Mouse (Mus musculus): ENCODE measurements around the gene Dmac2. TPM values are rescaled to one million over a fixed set of nuclear protein-coding genes. Genes with fewer than 3 reads are reported as not detected.
"Not testable (repeated sequence)": the region's sequence is repeated elsewhere in the genome, so short reads cannot be mapped to it uniquely, and the experiment has no call there.

The Dmac2 gene
- 53.6 and 57.8 TPM in 2 replicates for polyA plus RNA-seq (2012; rRNA removed)

GRCm38 (mm10) chr7:25618865-25619721, at the start of gene Dmac2:
TSS of gene Dmac2 (plus strand) at chr7:25619414.
- peak; percentile 95 for TF ChIP-seq POLR2A (IDR thresholded peaks at IDR 0.05; ENCODE audit: control insufficient read depth, low read depth, low read length)
- TF ChIP-seq CTCF (IDR thresholded peaks at IDR 0.05; ENCODE audit: control insufficient read depth, insufficient read depth, insufficient replicate concordance, low read depth, low read length) = no peak

GRCm38 (mm10) chr7:25573806-25574205, 45.4 kb upstream of the Dmac2 start:
- H3K27ac ChIP-seq (ENCODE audit: control insufficient read depth, insufficient read depth, low read depth, low read length); H3K36me3 ChIP-seq (ENCODE audit: control insufficient read depth, insufficient read depth, low read length); H3K4me3 ChIP-seq (ENCODE audit: control insufficient read depth, low read depth, low read length); H3K27me3 ChIP-seq (ENCODE audit: control insufficient read depth, insufficient read depth, low read length); H3K4me1 ChIP-seq (ENCODE audit: control insufficient read depth, insufficient read depth, low read length): not testable (repeated sequence)

More at GRCm38 (mm10) chr7:25618865-25619721, at the start of gene Dmac2:
- Histone ChIP-seq H3K4me3 (ENCODE audit: control insufficient read depth, low read depth, low read length) (peak within 1 kb of the TSS; percentile 97), H3K27me3 (ENCODE audit: control insufficient read depth, insufficient read depth, low read length) (no peaks in the 10 kb centered on the region), H3K36me3 (ENCODE audit: control insufficient read depth, insufficient read depth, low read length) (peaks cover 1% of the 10 kb centered on the region; the same call in 1 of the 2 replicates), H3K27ac (ENCODE audit: control insufficient read depth, insufficient read depth, low read depth, low read length) (peak within 1 kb of the TSS; percentile 87), H3K4me1 (ENCODE audit: control insufficient read depth, insufficient read depth, low read length) (peaks cover 12% of the 10 kb centered on the region)

- no peak overlapping the region for H3K27ac ChIP-seq (ENCODE audit: control insufficient read depth, insufficient read depth, low read depth, low read length)
- no peak overlapping the region for H3K4me3 ChIP-seq (ENCODE audit: control insufficient read depth, low read depth, low read length)
- no peaks in the 10 kb centered on the region for H3K36me3 ChIP-seq (ENCODE audit: control insufficient read depth, insufficient read depth, low read length)
- no peaks in the 10 kb centered on the region for H3K4me1 ChIP-seq (ENCODE audit: control insufficient read depth, insufficient read depth, low read length)
- no peak for TF ChIP-seq CTCF (IDR thresholded peaks at IDR 0.05; ENCODE audit: control insufficient read depth, insufficient read depth, insufficient replicate concordance, low read depth, low read length)
- TF ChIP-seq POLR2A (IDR thresholded peaks at IDR 0.05; ENCODE audit: control insufficient read depth, low read depth, low read length) = no peak
- no peaks in the 10 kb centered on the region for H3K27me3 ChIP-seq (ENCODE audit: control insufficient read depth, insufficient read depth, low read length)
Measured at GRCm38 (mm10) chr7:25575105-25575504, 44.1 kb upstream of the Dmac2 start.

- H3K27me3 ChIP-seq (ENCODE audit: control insufficient read depth, insufficient read depth, low read length) = no peaks in the 10 kb centered on the region
- TF ChIP-seq POLR2A (IDR thresholded peaks at IDR 0.05; ENCODE audit: control insufficient read depth, low read depth, low read length) (no peak), CTCF (IDR thresholded peaks at IDR 0.05; ENCODE audit: control insufficient read depth, insufficient read depth, insufficient replicate concordance, low read depth, low read length) (no peak)
- H3K36me3 ChIP-seq (ENCODE audit: control insufficient read depth, insufficient read depth, low read length) = no peaks in the 10 kb centered on the region
- H3K4me3 ChIP-seq (ENCODE audit: control insufficient read depth, low read depth, low read length) = no peak overlapping the region
- H3K4me1 ChIP-seq (ENCODE audit: control insufficient read depth, insufficient read depth, low read length) = no peaks in the 10 kb centered on the region
- no peak overlapping the region for H3K27ac ChIP-seq (ENCODE audit: control insufficient read depth, insufficient read depth, low read depth, low read length)
Measured at GRCm38 (mm10) chr7:25575870-25576269, 43.3 kb upstream of the Dmac2 start.

GRCm38 (mm10) chr7:25576308-25576707, 42.9 kb upstream of the Dmac2 start:
- H3K27me3 ChIP-seq (ENCODE audit: control insufficient read depth, insufficient read depth, low read length); H3K4me3 ChIP-seq (ENCODE audit: control insufficient read depth, low read depth, low read length); H3K27ac ChIP-seq (ENCODE audit: control insufficient read depth, insufficient read depth, low read depth, low read length); H3K4me1 ChIP-seq (ENCODE audit: control insufficient read depth, insufficient read depth, low read length); H3K36me3 ChIP-seq (ENCODE audit: control insufficient read depth, insufficient read depth, low read length): not testable (repeated sequence)

- H3K36me3 ChIP-seq (ENCODE audit: control insufficient read depth, insufficient read depth, low read length); H3K4me3 ChIP-seq (ENCODE audit: control insufficient read depth, low read depth, low read length); H3K4me1 ChIP-seq (ENCODE audit: control insufficient read depth, insufficient read depth, low read length); H3K27me3 ChIP-seq (ENCODE audit: control insufficient read depth, insufficient read depth, low read length); H3K27ac ChIP-seq (ENCODE audit: control insufficient read depth, insufficient read depth, low read depth, low read length): not testable (repeated sequence)
Measured at GRCm38 (mm10) chr7:25576793-25577437, 42.3 kb upstream of the Dmac2 start.

GRCm38 (mm10) chr7:25579441-25579840, 39.8 kb upstream of the Dmac2 start:
- Histone ChIP-seq H3K36me3 (ENCODE audit: control insufficient read depth, insufficient read depth, low read length) (no peaks in the 10 kb centered on the region), H3K27ac (ENCODE audit: control insufficient read depth, insufficient read depth, low read depth, low read length) (no peak overlapping the region), H3K4me3 (ENCODE audit: control insufficient read depth, low read depth, low read length) (no peak overlapping the region), H3K4me1 (ENCODE audit: control insufficient read depth, insufficient read depth, low read length) (no peaks in the 10 kb centered on the region), H3K27me3 (ENCODE audit: control insufficient read depth, insufficient read depth, low read length) (no peaks in the 10 kb centered on the region)
- no peak for TF ChIP-seq CTCF (IDR thresholded peaks at IDR 0.05; ENCODE audit: control insufficient read depth, insufficient read depth, insufficient replicate concordance, low read depth, low read length)
